Mouse (Mus musculus) spleen, postnatal 4 days (tissue): ENCODE results near the gene Dntt.

ENCODE experiments used
- DNase-seq, 2 experiments: peaks; one replicate each; pipeline ENCODE4 v3.0.0; 2022; ENCODE audit warnings: low spot score in 2 of 2

Dntt gene

DNA sequence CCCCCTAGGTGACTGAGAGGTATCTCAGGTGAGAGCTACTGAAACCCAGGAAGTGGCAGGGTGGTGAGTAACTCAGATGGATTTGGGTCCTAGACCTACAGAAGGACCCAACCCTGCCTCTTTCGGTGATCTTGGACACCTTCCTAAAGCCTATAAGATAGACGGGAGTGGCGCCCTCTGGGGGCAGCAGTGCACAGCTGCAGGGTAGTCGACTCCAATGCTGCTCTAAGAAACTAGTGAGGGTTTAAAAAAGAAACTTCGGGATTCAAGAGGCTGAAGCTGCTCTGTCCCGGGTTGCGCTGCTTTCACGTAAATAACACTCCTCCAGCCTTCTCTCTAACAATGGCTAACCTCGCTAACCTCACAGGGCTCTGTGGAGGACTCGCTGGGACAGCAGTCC is 24.5 kb downstream of the Dntt start:
- DNase-seq, result peak; percentile 54 to 85

DNA sequence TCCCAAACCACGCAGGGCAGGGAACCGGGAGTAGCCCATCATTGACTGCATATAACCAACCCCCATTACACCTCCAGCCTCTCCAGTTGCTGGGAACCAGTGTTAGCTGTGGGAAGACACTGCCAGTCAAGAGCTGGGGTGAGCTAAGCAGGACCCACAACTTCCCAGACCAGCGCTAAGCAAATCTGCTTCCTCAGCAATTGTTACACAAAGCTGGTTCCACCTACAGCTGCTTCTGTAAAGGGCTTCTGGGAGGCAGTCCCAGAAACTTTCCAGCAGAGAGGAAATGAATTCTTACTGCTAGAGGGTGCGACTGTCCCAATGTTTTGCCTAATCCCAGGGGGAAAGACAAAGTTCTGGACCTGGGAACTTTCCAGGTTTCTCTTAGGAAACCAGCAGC is 25.6 kb downstream of the Dntt start:
- DNase-seq, result no peak

DNA sequence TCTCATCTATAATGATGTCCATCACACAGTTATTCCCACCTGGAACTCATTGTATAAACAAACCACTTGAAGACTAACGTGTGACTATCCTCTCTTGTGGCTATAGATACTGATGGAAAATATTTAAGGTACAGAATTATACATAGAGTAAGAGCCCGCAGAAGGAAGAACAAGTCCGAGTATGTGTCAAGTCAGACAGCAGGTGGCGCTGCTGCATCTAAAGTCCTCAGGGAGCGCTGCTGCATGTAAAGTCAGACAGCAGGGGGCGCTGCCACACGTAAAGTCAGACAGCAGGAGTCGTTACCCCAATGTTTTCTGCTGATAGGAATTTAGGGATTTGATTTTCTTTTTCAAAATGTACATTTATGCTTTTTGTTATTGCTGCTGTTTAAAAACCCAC is 42.4 kb downstream of the Dntt start:
- DNase-seq, result peak; percentile 82 to 96

DNA sequence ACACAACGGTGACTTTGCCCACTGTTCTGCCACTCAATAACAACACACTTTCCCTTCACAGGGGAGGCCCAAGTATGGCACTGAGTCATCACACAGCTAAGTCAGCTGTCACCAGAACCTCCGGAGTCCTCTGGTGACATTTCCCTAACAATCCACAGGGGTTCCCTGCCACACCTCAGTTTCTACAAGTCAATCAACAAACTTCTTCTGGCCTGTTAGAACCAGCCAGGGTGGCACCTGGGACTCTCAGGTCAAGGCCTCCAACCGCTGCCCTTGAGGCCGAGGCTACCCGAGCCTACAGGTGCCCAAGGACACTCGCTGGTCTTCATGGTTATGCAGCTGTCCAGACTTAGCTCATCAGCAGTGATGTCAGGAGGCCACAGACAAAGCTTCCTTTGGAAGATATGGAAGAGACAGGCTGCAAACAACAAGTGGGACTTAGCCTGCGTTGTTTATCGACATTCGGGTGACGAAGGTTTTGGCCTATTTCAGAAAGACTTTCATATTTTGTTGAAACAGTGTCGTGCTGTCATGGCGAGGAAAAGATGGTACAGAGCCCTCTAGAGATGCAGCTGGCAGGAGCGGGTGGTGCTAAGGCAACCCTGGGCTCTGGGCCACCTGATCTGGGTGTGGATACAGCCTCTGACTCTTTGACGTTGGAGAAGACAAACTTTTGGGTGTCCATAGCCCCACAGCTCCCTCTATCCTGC is 44.8 kb downstream of the Dntt start:
- no peak for DNase-seq

DNA sequence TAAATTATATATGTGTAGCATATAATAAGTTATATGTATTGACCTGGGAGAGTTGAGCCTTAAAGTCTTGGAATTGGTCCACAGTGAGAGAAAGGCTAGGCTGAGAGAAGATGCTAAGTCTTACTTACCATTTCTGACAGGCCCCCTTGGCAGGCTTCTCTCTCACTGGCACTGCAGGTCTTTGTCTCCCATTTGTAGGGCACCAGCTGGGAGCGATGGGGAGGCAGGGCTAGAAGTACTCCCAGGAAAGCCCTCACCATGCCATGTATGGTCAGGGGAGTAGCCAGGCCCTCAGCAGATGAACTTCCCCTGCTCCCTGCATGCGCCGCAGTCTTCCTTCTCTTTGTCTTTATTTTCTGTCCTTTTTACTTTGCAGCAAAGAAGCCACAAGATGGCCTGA is 47.8 kb downstream of the Dntt start, which contains the start of gene Opalin:
Opalin (minus strand) TSS at position 208 of the 400 bp plus-strand sequence.
- no peak for DNase-seq

DNA sequence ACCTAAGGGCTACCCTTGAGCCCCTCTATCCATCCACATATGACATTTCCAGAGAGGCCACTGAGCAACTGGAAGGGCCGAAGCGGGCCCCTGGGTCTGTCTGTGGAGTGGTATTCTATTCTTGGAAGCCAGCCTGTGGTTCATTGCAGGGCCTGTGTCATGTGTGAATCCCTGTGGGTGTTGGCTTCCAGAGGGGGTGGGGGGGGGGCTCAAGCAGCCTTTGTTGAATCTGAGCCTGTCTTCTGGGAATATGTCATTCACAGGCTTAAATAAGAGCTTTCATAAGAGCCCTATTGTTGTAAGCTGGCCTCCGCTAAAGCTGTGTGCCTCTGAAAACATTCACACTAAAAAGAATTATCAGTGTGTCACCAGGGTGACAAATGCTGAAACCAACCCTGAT is 52.5 kb downstream of the Dntt start:
- no peak for DNase-seq

DNA sequence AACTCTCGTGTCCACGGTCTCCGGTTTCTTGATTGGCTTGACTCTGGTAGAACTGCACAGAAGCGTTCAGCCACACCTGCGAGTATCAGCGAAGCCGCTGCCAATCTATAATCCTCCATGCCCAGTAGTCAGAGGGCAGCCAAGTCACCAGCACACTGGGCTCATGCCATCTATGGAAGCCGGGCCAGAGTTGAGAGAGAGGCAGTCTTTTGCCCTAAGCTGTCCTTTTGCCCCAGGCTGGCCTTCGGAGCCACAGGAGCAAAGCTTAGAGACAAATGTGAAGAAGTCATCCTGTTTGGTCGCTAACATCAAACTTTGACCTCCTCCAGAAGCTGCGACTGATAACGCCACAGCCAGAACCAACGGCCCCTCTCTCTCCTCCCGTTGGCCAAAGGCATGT is 54.6 kb downstream of the Dntt start:
- DNase-seq, result no peak

DNA sequence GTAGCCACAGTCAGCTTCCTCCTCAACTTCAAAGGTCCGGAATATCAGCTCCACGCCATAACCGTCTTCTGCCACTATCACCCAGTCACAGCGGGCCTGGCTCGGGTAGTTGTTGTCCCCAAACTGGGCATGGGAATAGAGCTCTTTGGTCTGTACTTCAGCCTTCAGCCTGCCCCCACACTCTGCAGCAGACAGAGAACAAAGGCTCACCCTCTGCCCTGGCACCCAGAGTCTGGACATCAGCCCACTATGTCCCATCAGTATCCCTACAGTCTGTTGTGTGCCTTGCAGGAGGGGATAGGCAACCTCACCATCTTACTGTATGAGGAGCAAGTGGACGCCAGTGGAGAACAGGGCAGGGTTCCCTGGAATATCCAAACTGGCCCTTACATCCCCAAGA is 57.2 kb downstream of the Dntt start:
- no peak for DNase-seq

DNA sequence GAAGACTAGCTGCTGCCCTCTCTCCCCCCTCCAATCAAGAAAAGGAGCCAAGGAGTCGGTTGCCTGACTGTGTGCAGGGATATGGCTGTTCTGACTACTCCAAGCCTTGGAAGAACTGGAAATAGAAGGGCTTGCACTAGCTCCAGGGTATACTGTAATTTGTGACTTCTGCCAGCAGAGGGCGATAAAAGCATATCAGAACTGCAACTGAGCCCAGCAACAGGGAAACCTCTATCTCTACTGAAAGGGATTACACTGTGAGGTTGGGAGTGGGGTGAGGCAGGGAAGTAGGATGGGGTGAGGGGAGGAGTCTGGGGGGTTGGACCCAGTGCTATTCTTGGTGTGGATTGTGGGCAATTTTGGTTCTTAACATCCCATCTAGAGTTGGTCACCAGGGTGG is 57.6 kb downstream of the Dntt start:
- DNase-seq, result peak; percentile 52 to 82

DNA sequence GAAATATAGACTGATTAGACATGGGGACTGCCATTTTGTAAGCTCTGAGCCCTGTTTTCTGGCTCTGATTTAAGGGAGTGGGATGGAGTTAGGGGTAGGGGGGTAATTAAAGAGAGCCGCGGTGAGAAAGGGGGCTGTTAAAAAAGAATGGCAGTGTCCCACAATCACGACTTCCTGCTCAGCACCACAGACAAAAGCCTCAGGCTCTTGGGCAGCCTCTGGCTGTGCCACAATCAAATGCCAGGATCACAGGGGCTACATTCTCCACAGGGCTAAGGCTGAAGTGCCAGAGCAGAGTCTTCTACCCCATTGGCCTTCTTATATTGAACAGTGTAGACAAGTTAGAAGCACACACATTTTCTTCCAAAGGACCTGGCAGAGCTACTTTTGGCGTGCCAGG is 58.8 kb downstream of the Dntt start:
- no peak for DNase-seq

DNA sequence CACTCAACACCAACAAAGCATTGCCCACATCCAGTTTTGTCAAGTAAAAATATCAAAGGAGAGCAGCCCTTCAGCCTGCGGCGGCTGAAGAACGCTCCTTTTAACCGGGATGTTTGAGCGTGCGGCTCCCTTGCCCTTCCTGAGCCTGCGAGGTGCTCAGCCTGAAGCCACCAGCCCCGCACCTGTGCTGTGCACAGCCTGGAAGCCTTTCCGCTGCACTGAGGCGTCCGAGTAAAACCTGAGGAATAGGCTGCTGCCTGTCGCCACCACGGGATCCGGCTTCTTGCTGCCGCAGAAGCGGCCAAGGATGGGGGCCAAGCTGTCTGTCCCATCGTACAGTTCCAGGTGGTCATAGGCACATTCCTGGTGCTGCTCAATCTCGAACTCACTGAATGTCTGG is 59.4 kb downstream of the Dntt start:
- DNase-seq, result no peak

DNA sequence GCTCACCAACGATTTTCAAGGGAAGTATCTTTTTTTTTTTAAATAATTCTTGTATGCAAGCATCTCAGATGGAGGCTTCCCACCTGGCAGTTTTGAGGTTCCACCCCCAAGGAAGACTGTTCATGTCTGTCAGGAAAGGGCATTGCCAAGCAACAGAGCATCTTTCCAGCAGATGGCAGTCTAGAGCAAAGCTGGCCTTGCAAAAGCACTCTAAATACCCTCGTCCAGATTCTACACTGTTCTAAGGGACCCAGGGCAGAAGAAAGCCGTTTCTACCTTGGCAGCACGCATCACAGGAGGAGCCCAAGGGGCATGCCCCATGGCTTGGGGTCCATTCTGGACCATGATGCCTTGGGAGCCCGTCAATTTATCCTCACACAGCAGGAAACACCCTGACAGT is 60.8 kb downstream of the Dntt start:
- DNase-seq, result peak; percentile 37 to 73

DNA sequence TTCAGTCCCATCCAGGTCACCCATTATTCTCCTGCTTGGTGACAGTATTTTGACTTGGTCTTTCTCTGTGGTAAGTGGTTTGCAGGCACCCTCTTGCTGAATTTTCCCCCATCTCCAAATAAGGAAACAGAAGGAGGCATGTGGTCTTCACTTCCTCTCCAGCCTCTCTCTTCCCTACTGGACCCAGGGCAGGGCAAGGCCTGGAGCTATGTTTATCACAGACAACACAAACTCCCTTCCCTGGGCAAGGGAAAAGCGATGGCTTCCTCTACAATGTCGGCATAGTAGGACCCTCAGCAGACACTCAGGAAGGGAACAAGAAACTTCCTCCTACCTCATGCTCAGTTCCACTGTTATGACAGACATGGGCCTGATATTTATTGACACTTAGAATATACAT is 62.8 kb downstream of the Dntt start:
- no peak for DNase-seq

DNA sequence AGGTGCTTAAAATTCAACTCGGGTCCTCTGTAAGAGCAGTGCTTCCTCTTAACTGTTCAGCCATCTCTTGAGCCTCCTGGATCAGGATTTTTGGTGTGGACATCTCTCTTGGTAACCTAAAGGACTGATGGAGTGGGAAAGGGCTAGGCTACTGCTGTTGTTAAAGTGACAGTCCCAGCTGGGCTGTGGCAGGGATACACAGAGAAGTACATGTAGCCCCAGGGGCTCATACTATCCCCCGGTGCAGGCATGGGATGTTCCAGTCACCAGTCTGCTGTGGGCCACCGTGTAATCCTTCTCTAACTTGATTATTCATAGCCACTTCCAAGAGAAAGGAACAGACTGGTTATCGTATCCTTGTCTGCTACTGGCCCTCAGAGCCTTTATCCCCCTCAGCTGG is 68.0 kb downstream of the Dntt start:
- DNase-seq, result no peak

DNA sequence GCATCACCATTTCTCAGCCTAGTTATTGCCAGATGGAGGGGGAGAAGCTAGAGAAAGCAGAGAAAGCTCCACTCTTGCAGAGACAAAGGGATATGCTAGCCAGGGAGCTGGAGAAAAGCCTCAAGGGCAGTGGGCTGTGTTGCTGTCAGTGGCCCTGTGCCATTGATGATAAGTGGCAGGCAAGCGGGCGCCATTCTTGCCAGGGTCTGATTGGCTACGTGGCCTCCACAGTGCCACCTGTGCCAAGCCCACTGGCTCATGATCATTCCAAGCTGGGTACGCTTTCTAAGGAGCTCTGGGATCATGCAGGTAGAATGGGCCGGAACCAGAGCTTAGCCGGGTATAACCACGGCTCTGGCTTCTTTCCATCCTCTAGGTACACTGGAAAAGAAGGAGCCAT is 71.8 kb downstream of the Dntt start:
- no peak for DNase-seq

DNA sequence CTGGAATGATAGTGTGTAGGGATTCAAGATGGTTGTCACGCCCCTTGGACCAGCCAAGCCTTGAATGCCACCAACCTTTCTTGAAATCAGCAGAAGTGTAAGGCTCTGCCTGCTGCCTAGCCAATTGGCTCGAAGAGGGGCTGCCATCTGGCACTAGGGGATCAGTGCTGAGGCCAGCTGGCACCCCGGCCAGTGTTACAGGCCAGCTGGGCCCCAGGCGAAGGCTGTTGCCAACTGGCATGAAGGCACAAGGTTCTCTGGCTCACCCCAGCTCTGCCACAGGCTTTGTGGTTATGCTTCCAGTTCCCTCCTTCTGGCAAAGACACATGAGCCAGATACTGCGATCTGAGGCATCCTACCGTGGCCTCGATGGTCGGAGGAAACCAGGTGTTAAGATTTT is 72.3 kb downstream of the Dntt start:
- DNase-seq, result no peak

DNA sequence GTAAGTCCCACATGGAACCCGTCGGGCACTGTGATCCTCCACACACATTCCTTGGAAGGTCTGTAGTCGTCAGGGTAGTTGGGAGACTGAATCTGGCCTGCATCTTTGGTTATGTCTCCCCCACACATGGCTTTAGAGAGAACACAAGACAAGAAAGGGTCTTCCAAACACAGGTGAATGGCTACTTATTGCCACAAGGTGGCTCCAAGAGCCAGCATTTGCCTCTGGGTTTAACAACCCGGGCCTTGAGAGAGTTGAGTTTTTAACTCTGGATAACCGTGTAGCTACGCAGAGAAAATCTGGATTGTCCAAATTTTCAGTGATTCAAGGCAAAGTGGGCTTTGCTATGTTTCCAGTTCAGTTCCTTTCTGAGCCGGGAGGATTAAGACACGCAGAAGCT is 75.8 kb downstream of the Dntt start:
- no peak for DNase-seq

DNA sequence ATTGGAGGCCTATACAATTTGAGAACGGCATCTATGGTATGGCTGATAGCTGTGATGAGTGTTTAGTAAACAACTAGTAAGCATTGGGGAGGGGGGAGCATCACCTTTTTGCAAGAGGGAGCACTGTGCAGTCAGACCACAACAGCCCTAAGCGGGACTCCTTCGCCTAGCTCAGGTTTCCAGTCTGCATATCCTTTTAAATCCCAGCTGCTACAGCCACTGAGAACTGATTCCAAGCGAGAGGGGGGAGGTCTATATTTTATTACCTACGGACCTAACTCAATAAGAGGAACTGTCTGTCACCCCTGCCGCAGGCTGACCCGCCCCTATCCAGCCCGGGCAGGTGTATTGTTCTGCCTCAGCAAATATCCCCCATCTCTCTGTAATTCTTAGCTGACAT is 78.5 kb downstream of the Dntt start:
- DNase-seq, result no peak

DNA sequence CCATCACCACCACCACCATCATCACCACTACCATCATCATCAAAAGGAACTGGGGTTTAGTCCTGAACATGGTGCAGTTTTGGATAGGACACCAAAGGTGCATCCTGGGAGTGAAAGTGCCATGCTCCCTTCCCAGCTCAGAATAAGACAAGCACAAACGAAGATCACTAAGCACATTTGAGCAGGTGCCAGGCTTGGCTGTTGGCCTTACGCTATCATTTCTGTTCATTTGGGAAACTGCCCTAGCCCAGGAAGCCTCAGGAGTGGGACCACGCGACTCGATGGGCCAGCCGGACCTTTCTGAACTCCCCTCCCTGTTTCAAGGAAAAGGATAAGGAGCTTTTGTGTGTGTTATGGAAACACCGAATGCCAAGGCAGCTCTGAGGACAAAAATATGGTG is 79.6 kb downstream of the Dntt start:
- DNase-seq, result no peak
